Mouse (Mus musculus): ENCODE measurements around the gene Hnrnpul2. TPM values are rescaled to one million over a fixed set of nuclear protein-coding genes. Genes with fewer than 3 reads are reported as not detected.

Hnrnpul2 gene
- total RNA-seq, 2 experiments from 2014 or later = 31.0 to 36.6 TPM

Other genes starting within 250 kb of the Hnrnpul2 start
- not detected for gene Slc22a8, start 228.8 kb upstream of the Hnrnpul2 start, total RNA-seq (2021)
- not detected for gene Slc22a6, start 202.0 kb upstream of the Hnrnpul2 start, total RNA-seq (2021)
- gene Chrm1, start 156.2 kb upstream of the Hnrnpul2 start, total RNA-seq (2021) = not detected
- gene Slc3a2, start 96.6 kb upstream of the Hnrnpul2 start, total RNA-seq (2021) = 10 to 100 TPM; 27.9 to 30.0 TPM
- gene Wdr74, start 84.2 kb upstream of the Hnrnpul2 start, total RNA-seq (2021) = 10 to 100 TPM; 15.2 to 20.4 TPM
- gene 1700092M07Rik, start 79.3 kb upstream of the Hnrnpul2 start, total RNA-seq (2021) = under 1 TPM in 1 of 2 experiments, not detected in 1; 0.66 TPM
- 10 to 100 TPM; 19.0 to 19.9 TPM for gene Stx5a, start 78.6 kb upstream of the Hnrnpul2 start, total RNA-seq (2021)
- 10 to 100 TPM; 24.1 to 32.9 TPM for gene Nxf1, start 62.9 kb upstream of the Hnrnpul2 start, total RNA-seq (2021)
- 10 to 100 TPM; 79.6 to 84.2 TPM for gene Tmem223, start 49.0 kb upstream of the Hnrnpul2 start, total RNA-seq (2021)
- 1 to 10 TPM; 6.1 to 8.2 TPM for gene Tmem179b, start 45.5 kb upstream of the Hnrnpul2 start, total RNA-seq (2021)
- 1 to 10 TPM; 4.6 to 4.9 TPM for gene Taf6l, start 33.6 kb upstream of the Hnrnpul2 start, total RNA-seq (2021)
- gene Polr2g, start 21.4 kb upstream of the Hnrnpul2 start, total RNA-seq (2021) = 10 to 100 TPM; 32.0 to 35.4 TPM
- gene Zbtb3, start 17.5 kb upstream of the Hnrnpul2 start, total RNA-seq (2021) = under 1 TPM; 0.42 to 0.74 TPM
- gene Ttc9c, start 677 bp upstream of the Hnrnpul2 start, total RNA-seq (2021) = 1 to 10 TPM; 9.2 TPM
- gene AC129217.1, start 9.8 kb downstream of the Hnrnpul2 start, total RNA-seq (2021) = 1 to 10 TPM in 1 of 2 experiments, not detected in 1; 1.4 TPM
- 10 to 100 TPM; 15.9 to 17.8 TPM for gene Bscl2, start 17.5 kb downstream of the Hnrnpul2 start, total RNA-seq (2021)
- gene Gng3, start 19.2 kb downstream of the Hnrnpul2 start, total RNA-seq (2021) = not detected
- 1 to 10 TPM; 5.8 to 8.8 TPM for gene Lrrn4cl, start 30.8 kb downstream of the Hnrnpul2 start, total RNA-seq (2021)
- 100 to 1,000 TPM; 197 to 321 TPM for gene Ubxn1, start 51.5 kb downstream of the Hnrnpul2 start, total RNA-seq (2021)
- 10 to 100 TPM; 56.4 to 67.2 TPM for gene Uqcc3, start 60.9 kb downstream of the Hnrnpul2 start, total RNA-seq (2021)
- 1 to 10 TPM; 3.5 TPM for gene Lbhd1, start 63.7 kb downstream of the Hnrnpul2 start, total RNA-seq (2021)
- not detected for gene Gm49403, start 63.9 kb downstream of the Hnrnpul2 start, total RNA-seq (2021)
- gene 1810009A15Rik, start 68.8 kb downstream of the Hnrnpul2 start, total RNA-seq (2021) = 10 to 100 TPM; 15.6 to 17.1 TPM
- under 1 TPM in 1 of 2 experiments, not detected in 1; 0.84 TPM for gene Gm49416, start 68.9 kb downstream of the Hnrnpul2 start, total RNA-seq (2021)
- 1 to 10 TPM; 8.4 to 9.4 TPM for gene Ints5, start 73.0 kb downstream of the Hnrnpul2 start, total RNA-seq (2021)
- 10 to 100 TPM; 19.3 to 19.9 TPM for gene Ganab, start 78.1 kb downstream of the Hnrnpul2 start, total RNA-seq (2021)
- 10 to 100 TPM; 28.3 to 31.2 TPM for gene B3gat3, start 100.4 kb downstream of the Hnrnpul2 start, total RNA-seq (2021)
- 10 to 100 TPM in 1 of 2 experiments, 1 to 10 TPM in 1; 6.9 to 11.0 TPM for gene Rom1, start 109.3 kb downstream of the Hnrnpul2 start, total RNA-seq (2021)
- 1 to 10 TPM; 5.1 to 7.3 TPM for gene Eml3, start 109.5 kb downstream of the Hnrnpul2 start, total RNA-seq (2021)
- 10 to 100 TPM; 19.4 to 24.1 TPM for gene Mta2, start 121.9 kb downstream of the Hnrnpul2 start, total RNA-seq (2021)
- 1 to 10 TPM; 6.0 to 7.7 TPM for gene Tut1, start 133.8 kb downstream of the Hnrnpul2 start, total RNA-seq (2021)
- 100 to 1,000 TPM; 441 to 447 TPM for gene Eef1g, start 147.0 kb downstream of the Hnrnpul2 start, total RNA-seq (2021)
- 100 to 1,000 TPM; 171 to 208 TPM for gene Ahnak, start 169.3 kb downstream of the Hnrnpul2 start, total RNA-seq (2021)

Measured in gastrocnemius, postnatal 36 days (tissue).